Mouse (Mus musculus) stomach, embryonic 16.5 days (tissue): ENCODE measurements around the gene Mrpl27. TPM values are rescaled to one million over a fixed set of nuclear protein-coding genes. Genes with fewer than 3 reads are reported as not detected.
"Not testable (repeated sequence)": the region's sequence is repeated elsewhere in the genome, so short reads cannot be mapped to it uniquely, and the experiment has no call there.

Experiments
- ATAC-seq: fragments of 200-750 bp; cut with Nextera tagmentation; 2 replicates; pipeline ENCODE4 v1.8.0; 2017; ENCODE audit warnings: moderate number of reproducible peaks, moderate TSS enrichment; ENCODE audit not compliant: insufficient read depth, low FRiP score
- H3K27ac ChIP-seq: fragments of 300-500 bp; sonication (generic); 2 replicates; pipeline ENCODE4 v1.5.1; 2014; ENCODE audit warnings: low read length
- H3K27me3 ChIP-seq: fragments of 300-500 bp; sonication (generic); 2 replicates; pipeline ENCODE4 v1.6.1; 2014; ENCODE audit warnings: low read length, control low read depth, mixed read lengths; ENCODE audit not compliant: control insufficient read depth, insufficient read depth
- H3K36me3 ChIP-seq: fragments of 300-500 bp; sonication (generic); 2 replicates; pipeline ENCODE4 v1.6.1; 2014; ENCODE audit warnings: low read length; ENCODE audit not compliant: control insufficient read depth, insufficient read depth
- H3K4me1 ChIP-seq: fragments of 300-500 bp; sonication (generic); 2 replicates; pipeline ENCODE4 v1.6.1; 2014; ENCODE audit warnings: low read length, control low read depth, mixed read lengths; ENCODE audit not compliant: control insufficient read depth, insufficient read depth
- H3K4me2 ChIP-seq: fragments of 300-500 bp; sonication (generic); 2 replicates; pipeline ENCODE4 v1.6.1; 2014; ENCODE audit warnings: low read depth, low read length, mixed read lengths
- H3K4me3 ChIP-seq: fragments of 300-500 bp; sonication (generic); replicated peaks from 2 replicates; pipeline ENCODE4 v1.5.1; 2014; ENCODE audit warnings: mild to moderate bottlenecking, low read length
- H3K9ac ChIP-seq: fragments of 300-500 bp; sonication (generic); 2 replicates; pipeline ENCODE4 v1.6.1; 2014; ENCODE audit warnings: low read length
- H3K9me3 ChIP-seq: fragments of 300-500 bp; sonication (generic); replicated peaks from 2 replicates; pipeline ENCODE4 v1.6.1; 2016; ENCODE audit warnings: low read length, control low read depth; ENCODE audit not compliant: control insufficient read depth
- WGBS: fragments of 180-500 bp; shearing (Covaris S2); extraction: QIAGEN DNeasy Blood & Tissue Kit; methylation state at CpG from one replicate; pipeline ENCODE4 v1.1.7; 2014; 5-methylcytosine and 5-hydroxymethylcytosine counted together
- polyA plus RNA-seq: library from polyadenylated mRNA; unstranded; fragments of >200 nt; fragmentation: Nextera tagmentation; extraction: Ambion mirVana; gene quantifications from 2 replicates; pipeline ENCODE4 v1.2.1, GENCODE M21; 2015

The Mrpl27 gene
- polyA plus RNA-seq, 1 experiment from 2014 or later, result 126 TPM

- Histone ChIP-seq H3K9me3 (no peaks in the 10 kb centered on the region), H3K4me2 (peak within 1 kb of the TSS; percentile 71), H3K4me1 (peaks cover 5% of the 10 kb centered on the region), H3K27ac (peak within 1 kb of the TSS; percentile 84), H3K4me3 (peak within 1 kb of the TSS; percentile 100), H3K36me3 (peaks cover 7% of the 10 kb centered on the region), H3K9ac (peak within 1 kb of the TSS; percentile 96), H3K27me3 (no peaks in the 10 kb centered on the region)
- 4% methylated on average over 41 of the region's 41 CpGs for WGBS
- ATAC-seq, result peak; percentile 94
Observed at GRCm38 (mm10) chr11:94629199-94629883, 24.2 kb upstream of the Mrpl27 start, which contains the start of gene Lrrc59. Lrrc59 (plus strand) TSS chr11:94629767.

- Histone ChIP-seq H3K36me3 (peaks cover 12% of the 10 kb centered on the region), H3K9ac (peak overlapping the region; percentile 96), H3K4me1 (peaks cover 5% of the 10 kb centered on the region), H3K4me2 (peak overlapping the region; percentile 71), H3K9me3 (no peaks in the 10 kb centered on the region), H3K27me3 (no peaks in the 10 kb centered on the region), H3K27ac (peak overlapping the region; percentile 84), H3K4me3 (peak overlapping the region; percentile 100)
- 0% methylated on average over 28 of the region's 28 CpGs for WGBS
- ATAC-seq, result peak; percentile 62
Observed at GRCm38 (mm10) chr11:94629884-94630198, 23.7 kb upstream of the Mrpl27 start.

DNA sequence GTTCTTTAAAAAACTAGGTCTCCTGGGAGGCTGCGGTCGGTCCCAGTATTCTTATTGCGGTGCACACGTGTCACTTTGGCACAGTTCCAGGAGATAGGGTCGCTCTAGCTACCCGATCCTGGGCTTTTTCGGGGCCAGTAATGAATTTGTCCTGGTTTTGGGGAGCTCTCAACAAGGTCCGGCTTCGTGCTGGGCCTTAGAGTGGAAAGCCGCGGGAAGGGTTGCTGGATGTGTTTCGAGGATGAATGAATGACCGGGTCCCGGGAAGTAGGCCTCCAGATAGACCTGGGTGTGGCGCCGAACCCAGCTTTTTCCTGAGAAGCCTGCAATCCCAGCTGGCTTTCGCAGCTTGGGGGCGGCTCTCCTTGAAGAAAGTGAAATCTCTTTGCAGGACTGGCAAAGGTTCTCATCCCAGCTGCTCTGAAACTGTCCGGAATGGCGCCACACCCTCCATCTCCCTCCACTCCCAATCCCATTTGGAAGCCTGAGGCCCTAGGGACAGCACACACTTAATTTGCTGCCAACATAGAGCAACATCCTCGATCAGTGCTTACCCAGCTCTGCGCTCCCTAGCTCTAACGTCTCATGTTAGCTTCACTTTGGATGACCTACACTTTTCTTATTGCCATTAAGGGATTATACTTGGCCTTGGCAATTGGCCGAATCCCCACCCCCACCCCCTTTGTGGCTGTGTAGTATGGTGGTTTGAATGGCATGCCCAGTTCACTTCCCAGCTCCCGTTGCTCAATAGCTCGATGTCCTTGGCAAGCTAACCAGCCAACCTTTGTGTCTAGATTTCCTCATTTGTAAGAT is 23.2 kb upstream of the Mrpl27 start:
- Histone ChIP-seq H3K27ac (peak overlapping the region; percentile 84), H3K36me3 (peaks cover 17% of the 10 kb centered on the region), H3K9me3 (no peaks in the 10 kb centered on the region), H3K4me1 (peaks cover 5% of the 10 kb centered on the region), H3K27me3 (no peaks in the 10 kb centered on the region), H3K4me2 (peak overlapping the region; percentile 71), H3K4me3 (peak overlapping the region; percentile 100), H3K9ac (peak overlapping the region; percentile 96)
- 10% methylated on average over 26 of the region's 26 CpGs for WGBS
- peak; percentile 42 for ATAC-seq

GRCm38 (mm10) chr11:94631969-94632368 is 21.6 kb upstream of the Mrpl27 start:
- H3K4me3 ChIP-seq, result no peak overlapping the region
- H3K27me3 ChIP-seq, result no peaks in the 10 kb centered on the region
- no peak for ATAC-seq
- H3K4me2 ChIP-seq, result no peak overlapping the region
- H3K36me3 ChIP-seq, result peaks cover 26% of the 10 kb centered on the region
- WGBS, result 89% methylated on average over 5 of the region's 5 CpGs
- H3K9ac ChIP-seq, result no peak overlapping the region
- H3K9me3 ChIP-seq, result no peaks in the 10 kb centered on the region
- no peak overlapping the region for H3K27ac ChIP-seq
- peaks cover 5% of the 10 kb centered on the region for H3K4me1 ChIP-seq

DNA sequence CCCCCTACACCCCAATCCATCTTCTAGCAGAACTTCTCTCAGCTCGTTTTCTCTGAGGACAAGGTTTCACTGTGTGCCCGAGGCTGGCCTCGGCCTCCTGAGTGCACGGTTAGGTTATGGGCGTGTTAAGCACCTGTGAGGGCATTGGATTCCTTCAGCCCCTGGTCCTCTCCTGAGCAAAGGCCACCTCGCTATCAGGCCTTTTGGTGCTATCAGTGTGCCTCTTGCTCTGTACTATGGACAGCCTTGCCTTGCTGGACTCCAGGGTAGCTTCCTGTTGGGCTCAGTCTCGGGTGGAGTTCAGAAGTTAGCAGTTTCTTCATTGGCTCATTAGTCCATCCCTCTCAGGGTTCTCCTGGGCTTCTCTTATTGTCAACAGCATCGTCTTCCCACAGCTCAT is 20.6 kb upstream of the Mrpl27 start:
- Histone ChIP-seq H3K9me3 (no peaks in the 10 kb centered on the region), H3K4me1 (peaks cover 5% of the 10 kb centered on the region), H3K27ac (no peak overlapping the region), H3K9ac (no peak overlapping the region), H3K4me2 (no peak overlapping the region), H3K4me3 (no peak overlapping the region), H3K27me3 (no peaks in the 10 kb centered on the region), H3K36me3 (peaks cover 30% of the 10 kb centered on the region)
- no peak for ATAC-seq
- WGBS, result 82% methylated on average over 8 of the region's 8 CpGs

DNA sequence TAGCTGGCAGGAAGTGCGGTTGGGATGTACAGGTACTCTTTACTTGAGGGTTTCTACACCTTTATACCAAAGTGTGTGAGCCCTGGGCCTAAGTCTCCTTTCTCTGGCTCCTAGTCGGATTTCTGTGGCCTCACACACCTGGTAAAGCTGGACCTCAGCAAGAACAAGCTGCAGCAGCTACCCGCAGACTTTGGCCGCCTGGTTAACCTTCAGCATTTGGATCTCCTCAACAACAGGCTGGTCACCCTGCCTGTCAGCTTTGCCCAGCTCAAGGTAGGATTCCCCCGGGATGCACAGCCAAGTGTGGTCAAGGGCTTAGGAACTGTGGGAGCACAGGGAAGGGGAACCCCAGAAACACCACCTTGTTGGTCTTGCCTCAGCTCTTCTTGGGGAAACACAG is 19.1 kb upstream of the Mrpl27 start:
- Histone ChIP-seq H3K4me3 (no peak overlapping the region), H3K27me3 (no peaks in the 10 kb centered on the region), H3K9me3 (no peaks in the 10 kb centered on the region), H3K9ac (no peak overlapping the region), H3K27ac (no peak overlapping the region), H3K36me3 (peaks cover 35% of the 10 kb centered on the region), H3K4me1 (peaks cover 5% of the 10 kb centered on the region), H3K4me2 (no peak overlapping the region)
- ATAC-seq, result no peak
- WGBS, result 88% methylated on average over 5 of the region's 5 CpGs

DNA sequence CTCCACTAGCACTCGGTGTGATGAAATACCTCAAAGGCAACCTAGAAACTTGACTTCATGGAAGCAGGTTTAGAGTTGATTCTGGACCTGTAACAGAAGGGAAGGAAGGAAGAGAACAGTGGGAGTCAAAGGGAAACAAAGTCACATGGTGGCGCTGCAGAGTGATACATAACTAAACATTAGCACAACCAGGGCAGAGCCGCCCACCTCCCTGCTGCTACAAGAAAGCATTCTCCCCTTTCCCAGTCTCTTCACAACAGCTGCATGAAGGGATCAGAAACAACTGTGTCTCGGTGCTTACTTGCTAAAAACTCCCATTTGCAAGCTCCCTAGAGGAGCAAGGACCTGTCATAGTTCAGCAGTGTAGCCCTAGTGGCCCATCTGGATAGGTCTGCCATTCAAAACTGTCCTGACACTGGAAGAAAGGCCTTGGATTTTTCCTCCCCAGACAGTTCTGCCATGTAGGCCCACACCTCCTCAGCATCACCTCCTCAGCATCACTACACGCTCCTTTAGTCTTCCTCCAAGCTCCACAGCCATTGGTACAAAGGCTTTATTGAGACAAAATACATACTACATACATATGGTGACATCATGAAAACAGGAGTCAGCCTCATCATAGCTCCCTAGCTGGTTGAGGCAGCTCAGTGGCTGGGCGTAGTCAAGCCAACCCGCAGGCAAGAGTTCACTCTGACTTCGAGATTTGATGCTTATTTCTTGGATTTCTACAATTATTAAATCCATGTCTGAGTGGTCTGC is 8.9 kb upstream of the Mrpl27 start:
- peaks cover 30% of the 10 kb centered on the region for H3K36me3 ChIP-seq

DNA sequence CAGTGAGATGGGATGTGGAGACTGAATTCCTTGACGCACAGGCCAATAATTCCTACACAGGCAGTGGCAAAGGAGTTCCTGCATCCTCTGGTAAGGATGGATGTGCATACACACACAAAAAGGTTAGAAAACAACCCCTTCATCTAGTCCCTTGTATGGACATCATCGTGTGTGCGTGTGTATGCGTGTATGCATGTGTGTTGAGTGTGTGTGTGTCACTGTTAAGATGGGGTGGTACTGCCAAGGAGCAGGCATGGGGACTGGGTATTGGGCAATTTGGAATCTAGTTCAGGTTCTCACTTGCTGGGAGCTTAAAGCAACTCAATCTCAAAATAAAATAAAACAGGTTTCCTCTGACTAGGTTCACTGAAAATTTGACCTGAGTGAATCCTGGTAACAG is 7.1 kb upstream of the Mrpl27 start:
- Histone ChIP-seq H3K9ac (no peak overlapping the region), H3K36me3 (peaks cover 30% of the 10 kb centered on the region), H3K9me3 (no peaks in the 10 kb centered on the region), H3K4me3 (no peak overlapping the region), H3K27me3 (no peaks in the 10 kb centered on the region), H3K27ac (no peak overlapping the region), H3K4me1 (no peaks in the 10 kb centered on the region), H3K4me2 (no peak overlapping the region)
- ATAC-seq, result no peak
- WGBS, result 95% methylated on average over 4 of the region's 4 CpGs

More for the DNA sequence above, 8.9 kb upstream of the Mrpl27 start:
- Histone ChIP-seq H3K9ac (no peak overlapping the region), H3K27ac (no peak overlapping the region), H3K27me3 (no peaks in the 10 kb centered on the region), H3K9me3 (no peaks in the 10 kb centered on the region), H3K4me1 (no peaks in the 10 kb centered on the region), H3K4me3 (no peak overlapping the region), H3K4me2 (no peak overlapping the region)
- WGBS, result 83% methylated on average over 8 of the region's 8 CpGs
- no peak for ATAC-seq

DNA sequence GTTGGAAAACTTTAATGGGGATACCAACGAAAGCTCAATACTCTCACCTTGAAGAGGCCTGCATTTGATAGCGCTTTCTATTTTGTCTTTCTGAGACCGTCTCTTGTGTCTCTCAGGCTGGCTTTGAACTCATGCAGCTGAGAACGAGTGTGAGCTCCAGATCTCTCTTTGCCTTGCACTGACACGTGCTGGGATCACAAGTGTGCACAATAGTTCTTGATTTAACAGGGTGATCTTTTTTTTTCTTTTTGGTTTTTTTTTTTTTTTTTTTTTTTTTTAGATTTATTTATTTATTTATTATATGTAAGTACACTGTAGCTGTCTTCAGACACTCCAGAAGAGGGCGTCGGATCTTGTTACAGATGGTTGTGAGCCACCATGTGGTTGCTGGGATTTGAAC is 2.3 kb upstream of the Mrpl27 start:
- not testable (repeated sequence) for H3K4me3 ChIP-seq, H3K9me3 ChIP-seq, H3K27ac ChIP-seq, ATAC-seq, H3K36me3 ChIP-seq, H3K27me3 ChIP-seq, H3K4me2 ChIP-seq, H3K9ac ChIP-seq
- 96% methylated on average over 5 of the region's 7 CpGs for WGBS
- H3K4me1 ChIP-seq, result peaks cover 12% of the 10 kb centered on the region; the same call in 1 of the 2 replicates
